Mouse (Mus musculus): ENCODE data around the gene Usp2. TPM values are rescaled to one million over a fixed set of nuclear protein-coding genes. Genes with fewer than 3 reads are reported as not detected.

Usp2 gene
- polyA plus RNA-seq, 1 experiment: 16.4 TPM

DNA sequence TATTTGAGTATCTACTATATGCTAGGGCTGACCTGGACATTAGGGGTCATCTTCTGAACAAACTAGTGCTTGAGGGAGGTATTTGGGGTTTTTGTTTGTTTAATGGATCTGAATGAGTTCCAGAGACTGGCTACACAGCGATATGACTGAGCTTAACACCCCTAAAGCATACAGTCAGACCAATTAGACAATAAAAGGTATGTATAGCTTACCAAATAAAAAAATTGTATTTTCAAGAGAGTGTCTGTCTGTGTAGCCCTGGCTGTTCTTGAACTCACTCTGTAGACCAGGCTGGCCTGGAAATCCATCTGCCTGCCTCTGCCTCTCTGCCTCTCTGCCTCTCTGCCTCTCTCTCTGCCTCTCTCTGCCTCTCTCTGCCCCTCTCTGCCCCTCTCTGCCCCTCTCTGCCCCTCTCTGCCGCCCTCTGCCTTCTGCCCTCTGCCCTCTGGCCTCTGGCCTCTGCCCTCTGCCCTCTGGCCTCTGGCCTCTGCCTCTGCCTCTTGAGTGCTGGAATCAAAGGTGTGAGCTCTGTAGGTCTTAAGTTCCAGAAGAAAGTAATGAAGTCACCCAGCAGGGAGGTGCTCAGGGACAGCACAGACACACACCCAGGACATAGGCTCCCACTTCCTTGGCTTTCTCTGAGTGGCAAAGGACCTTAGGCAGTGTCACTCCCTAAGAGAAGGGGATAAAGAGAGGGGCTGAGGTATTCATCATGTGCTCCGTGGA, 21.5 kb upstream of the Usp2 start:
- DNase-seq (ENCODE audit: low read depth, low spot score): no peak
- 59% methylated on average over 3 of the region's 3 CpGs for WGBS

GRCm38 (mm10) chr9:44045884-44046272, 20.9 kb upstream of the Usp2 start:
- 76% methylated on average over 5 of the region's 5 CpGs for WGBS
- no peak for DNase-seq (ENCODE audit: low read depth, low spot score)

- 75% methylated on average over 12 of the region's 12 CpGs for WGBS
- no peak for DNase-seq (ENCODE audit: low read depth, low spot score)
Observed at GRCm38 (mm10) chr9:44046426-44046825, 20.4 kb upstream of the Usp2 start.

- WGBS: 56% methylated on average over 6 of the region's 6 CpGs
- no peak for DNase-seq (ENCODE audit: low read depth, low spot score)
Observed at GRCm38 (mm10) chr9:44047071-44047470, 19.8 kb upstream of the Usp2 start.

GRCm38 (mm10) chr9:44047571-44048490, 19.0 kb upstream of the Usp2 start:
- DNase-seq (ENCODE audit: low read depth, low spot score): no peak
- WGBS: 67% methylated on average over 14 of the region's 14 CpGs

DNA sequence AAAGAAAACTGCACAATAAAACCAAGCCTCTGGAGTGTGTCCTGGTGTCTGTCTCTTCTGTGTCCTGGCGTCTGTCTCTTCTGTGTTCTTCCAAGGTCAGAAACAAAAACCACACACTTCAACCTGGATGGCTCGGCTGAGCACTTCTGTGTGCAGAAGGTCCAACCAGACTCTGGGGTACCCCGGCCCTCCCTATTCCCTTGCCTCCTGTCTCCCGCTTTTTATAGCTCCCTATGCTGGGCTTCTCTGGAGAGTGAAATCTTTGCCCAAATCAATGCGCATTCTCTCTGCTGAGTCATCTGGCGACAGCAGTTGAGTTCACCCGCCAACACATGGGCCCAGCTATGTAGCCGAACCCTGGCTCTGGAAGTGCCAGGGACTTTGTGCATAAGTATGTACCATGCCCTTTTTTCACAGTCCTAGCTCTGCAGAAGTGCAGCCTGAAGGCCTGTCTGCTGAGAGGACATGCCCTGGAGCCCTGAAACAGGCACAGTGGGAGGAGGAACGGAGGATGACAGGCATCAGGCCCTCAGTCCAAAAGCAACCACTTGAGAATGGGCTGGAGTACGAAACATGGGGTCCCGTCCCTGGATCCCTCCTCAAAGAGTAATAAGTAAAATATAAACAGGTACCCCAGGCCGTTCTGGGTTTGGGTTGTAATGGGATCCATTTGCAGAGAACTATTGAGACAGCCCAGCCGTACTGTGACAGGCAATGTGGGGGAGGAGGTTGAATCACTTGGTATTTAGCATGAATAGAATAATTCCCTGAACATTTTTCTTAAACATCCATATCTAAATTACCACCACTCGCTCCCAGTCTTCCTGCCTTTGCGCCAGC, 18.1 kb upstream of the Usp2 start:
- DNase-seq (ENCODE audit: low read depth, low spot score): no peak
- 61% methylated on average over 15 of the region's 15 CpGs for WGBS

GRCm38 (mm10) chr9:44049381-44050165, 17.2 kb upstream of the Usp2 start:
- WGBS: 77% methylated on average over 8 of the region's 8 CpGs
- DNase-seq (ENCODE audit: low read depth, low spot score): no peak

- WGBS: 57% methylated on average over 3 of the region's 3 CpGs
- DNase-seq (ENCODE audit: low read depth, low spot score): no peak
Observed at GRCm38 (mm10) chr9:44052855-44053254, 14.0 kb upstream of the Usp2 start.

DNA sequence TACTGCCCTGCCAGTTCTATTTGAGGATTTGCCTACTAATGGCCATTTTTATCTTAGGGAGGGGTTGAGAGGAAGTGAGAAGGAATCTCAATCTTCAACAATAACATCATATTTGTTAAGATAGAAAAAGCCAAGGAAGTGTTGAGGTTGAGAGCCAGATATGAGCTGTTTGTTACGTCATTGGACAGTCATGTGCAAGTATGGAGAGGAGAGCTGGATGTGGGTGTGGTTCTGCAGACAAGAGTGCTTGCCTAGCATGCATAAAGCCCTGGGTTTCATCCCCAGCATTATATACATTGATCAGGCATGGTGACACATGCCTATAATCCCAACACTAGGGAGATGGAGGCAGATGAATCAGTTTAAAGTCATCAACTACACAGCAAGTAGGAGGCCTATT, 12.9 kb upstream of the Usp2 start:
- no peak for DNase-seq (ENCODE audit: low read depth, low spot score)
- WGBS: 41% methylated on average over 1 of the region's 1 CpGs

DNA sequence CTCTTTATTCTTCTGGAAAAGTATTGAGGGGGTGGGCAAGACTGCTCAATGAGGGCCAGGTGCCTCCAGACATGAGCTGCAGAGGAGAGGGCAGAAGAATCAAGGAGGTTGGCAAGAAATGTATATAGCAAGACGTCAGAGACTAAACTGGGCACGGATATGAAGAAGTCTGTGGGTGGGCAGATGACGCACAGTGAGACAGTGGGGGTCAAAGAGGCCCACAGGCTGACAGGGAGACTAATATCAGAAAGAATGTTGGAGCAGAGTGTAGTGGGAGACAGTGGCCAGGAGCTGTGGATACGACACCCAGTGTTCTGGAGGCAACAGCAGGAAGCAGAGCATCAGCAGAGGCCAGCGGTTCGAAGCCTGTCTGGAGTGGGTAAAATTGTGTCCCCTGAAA, 8.2 kb upstream of the Usp2 start:
- WGBS: 86% methylated on average over 6 of the region's 6 CpGs
- DNase-seq (ENCODE audit: low read depth, low spot score): no peak

DNA sequence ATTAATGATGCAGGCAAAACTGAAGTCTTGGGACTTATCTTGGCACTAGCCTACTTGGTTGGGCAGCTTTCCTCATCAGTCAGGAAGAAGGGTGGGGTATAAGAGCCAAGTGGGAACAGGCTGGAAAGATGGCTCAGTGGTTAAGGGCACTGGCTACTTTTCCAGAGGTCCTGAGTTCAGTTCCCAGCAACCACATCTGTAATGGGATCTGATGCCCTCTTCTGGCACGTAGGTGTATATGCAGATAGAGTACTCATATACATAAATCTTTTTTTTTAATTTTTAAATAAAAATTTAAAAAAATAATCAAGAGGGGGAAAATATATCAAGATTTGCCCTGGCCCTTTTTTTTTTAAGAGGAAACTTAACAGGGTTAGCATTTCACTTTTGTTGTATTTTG, 1.6 kb upstream of the Usp2 start:
- no peak for DNase-seq (ENCODE audit: low read depth, low spot score)
- 26% methylated on average over 1 of the region's 1 CpGs for WGBS

- 11% methylated on average over 15 of the region's 15 CpGs for WGBS
- DNase-seq (ENCODE audit: low read depth, low spot score): no peak
Observed at GRCm38 (mm10) chr9:44067241-44067959, 579 bp downstream of the Usp2 start.

DNA sequence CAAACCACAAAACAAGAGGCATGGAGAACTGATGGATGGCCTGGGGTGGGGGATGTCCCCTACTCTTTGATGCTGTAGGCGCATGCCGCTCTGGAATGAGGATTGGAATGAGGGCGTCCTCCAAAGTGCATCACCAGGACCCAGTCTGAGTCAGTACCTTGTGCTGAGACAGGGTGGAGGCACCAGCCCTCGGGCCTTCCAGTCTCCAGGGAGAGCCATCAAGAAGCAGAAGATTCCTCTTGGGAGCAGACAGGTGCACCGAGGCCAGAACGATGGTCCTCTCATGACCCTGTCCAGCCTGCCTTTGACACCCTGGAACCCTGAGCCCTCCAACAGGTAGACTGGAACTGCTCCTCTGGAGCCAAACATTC, 1.1 kb downstream of the Usp2 start:
- WGBS: 83% methylated on average over 6 of the region's 6 CpGs
- no peak for DNase-seq (ENCODE audit: low read depth, low spot score)

- DNase-seq (ENCODE audit: low read depth, low spot score): no peak
- WGBS: 60% methylated on average over 7 of the region's 7 CpGs
Observed at GRCm38 (mm10) chr9:44069252-44069651, 2.4 kb downstream of the Usp2 start.

DNA sequence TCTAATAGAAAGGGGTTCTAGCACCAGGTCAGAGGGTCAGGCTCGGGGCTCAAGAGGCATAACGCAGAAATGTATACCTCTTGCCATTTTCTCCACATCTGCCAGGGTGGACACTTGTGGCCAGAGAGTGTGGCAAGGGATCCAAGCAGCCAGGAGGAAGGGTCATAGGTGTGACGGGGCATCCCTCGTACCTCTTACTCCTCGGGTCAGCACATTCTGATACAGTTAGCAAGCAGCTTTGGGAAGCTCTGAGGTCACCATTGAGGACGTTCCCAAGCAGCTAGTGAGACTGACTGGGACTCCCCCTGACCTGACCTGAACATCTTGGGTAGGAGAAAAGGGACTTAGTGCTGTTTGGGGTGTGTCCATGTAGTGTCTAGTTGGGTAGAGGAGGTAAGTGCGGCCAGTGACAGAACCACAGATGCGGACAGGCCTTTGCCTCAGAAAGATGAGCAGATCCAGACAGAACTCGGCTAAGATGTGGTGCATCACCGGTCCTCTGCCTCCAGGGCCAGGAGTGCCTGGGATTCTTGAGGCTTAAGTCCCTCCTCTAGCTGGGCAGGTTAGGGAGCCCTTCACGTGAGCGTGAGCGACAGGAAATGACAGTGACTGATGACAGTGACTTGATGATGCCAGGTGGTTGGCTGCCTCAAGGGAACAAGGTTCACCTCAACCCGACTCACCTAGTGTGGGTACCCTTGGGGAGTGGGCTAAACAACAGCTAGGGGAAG, 3.5 kb downstream of the Usp2 start:
- 80% methylated on average over 14 of the region's 14 CpGs for WGBS
- DNase-seq (ENCODE audit: low read depth, low spot score): no peak

- DNase-seq (ENCODE audit: low read depth, low spot score): no peak
- 64% methylated on average over 8 of the region's 8 CpGs for WGBS
Observed at GRCm38 (mm10) chr9:44070844-44071231, 4.0 kb downstream of the Usp2 start.

- WGBS: 53% methylated on average over 11 of the region's 11 CpGs
- no peak for DNase-seq (ENCODE audit: low read depth, low spot score)
Observed at GRCm38 (mm10) chr9:44071914-44072598, 5.2 kb downstream of the Usp2 start.

- no peak for DNase-seq (ENCODE audit: low read depth, low spot score)
- WGBS: 59% methylated on average over 4 of the region's 4 CpGs
Observed at GRCm38 (mm10) chr9:44072599-44072915, 5.7 kb downstream of the Usp2 start.

Data from large intestine, adult 2 months (tissue).